Mouse (Mus musculus) MEL (cell line): ENCODE measurements at regions not wholly inside any gene's neighbourhood (a gene's known extent, or its start where the extent isn't known, plus 50 kb on each side); places are given as distances from the start of the nearest gene placed in this dataset.

Source experiments
- DNase-seq: peaks from one replicate; pipeline ENCODE4 v3.0.0; 2011; ENCODE audit warnings: low read depth, low spot score
- H3K27ac ChIP-seq: 2 replicates; pipeline ENCODE4 v1.5.1; 2012; ENCODE audit warnings: low read depth, mild to moderate bottlenecking, control low read depth, low read length, moderate library complexity; ENCODE audit not compliant: control insufficient read depth
- H3K27me3 ChIP-seq, 2 experiments: fragments of 150-350 bp in 1 of 2; sonication (generic) in 1 of 2; 2 replicates each; pipeline ENCODE4 v1.6.1; 2012; ENCODE audit warnings: low read length in 2 of 2, mild to moderate bottlenecking in 2 of 2, improper control_type of control experiment in 1 of 2, moderate library complexity in 1 of 2; ENCODE audit not compliant: insufficient read depth in 2 of 2, control insufficient read depth in 1 of 2
- H3K36me3 ChIP-seq, 2 experiments: 2 replicates each; pipeline ENCODE4 v1.6.1; 2012 to 2014; ENCODE audit warnings: low read length in 2 of 2, improper control_type of control experiment in 1 of 2, inconsistent platforms in 1 of 2, mild to moderate bottlenecking in 1 of 2; ENCODE audit not compliant: insufficient read depth in 2 of 2, control insufficient read depth in 1 of 2
- H3K4me1 ChIP-seq, 2 experiments: fragments of 150-350 bp in 1 of 2; sonication (generic) in 1 of 2; 2 replicates each; pipeline ENCODE4 v1.6.1; 2012; ENCODE audit warnings: low read length in 2 of 2, improper control_type of control experiment in 1 of 2, mild to moderate bottlenecking in 1 of 2; ENCODE audit not compliant: insufficient read depth in 2 of 2, control insufficient read depth in 1 of 2
- H3K4me3 ChIP-seq, 2 experiments: fragments of 150-350 bp in 1 of 2; sonication (generic) in 1 of 2; 2 replicates each; pipeline ENCODE4 v1.5.1; 2012; ENCODE audit warnings: low read depth in 2 of 2, low read length in 2 of 2, mild to moderate bottlenecking in 2 of 2, moderate library complexity in 2 of 2, control low read depth in 1 of 2, improper control_type of control experiment in 1 of 2; ENCODE audit not compliant: control insufficient read depth in 1 of 2, insufficient read depth in 1 of 2
- H3K79me2 ChIP-seq: 2 replicates; pipeline ENCODE4 v1.6.1; 2012; ENCODE audit warnings: mild to moderate bottlenecking, low read length, moderate library complexity; ENCODE audit not compliant: control insufficient read depth, poor library complexity, insufficient read depth
- H3K9ac ChIP-seq: 2 replicates; pipeline ENCODE4 v1.6.1; 2012; ENCODE audit warnings: low read depth, mild to moderate bottlenecking, control low read depth, low read length, moderate library complexity; ENCODE audit not compliant: control insufficient read depth, poor library complexity, severe bottlenecking
- H3K9me3 ChIP-seq: fragments of 150-350 bp; sonication (generic); replicated peaks from 2 replicates; pipeline ENCODE4 v1.6.1; 2012; ENCODE audit warnings: mild to moderate bottlenecking, low read length, improper control_type of control experiment, moderate library complexity; ENCODE audit not compliant: insufficient read depth
- BHLHE40 ChIP-seq: IDR thresholded peaks from 2 replicates; pipeline ENCODE4 v1.6.1; 2012; ENCODE audit warnings: low read depth, mild to moderate bottlenecking, inconsistent platforms, low read length, improper control_type of control experiment, borderline replicate concordance
- CTCF ChIP-seq, 3 experiments: IDR thresholded peaks in 2 of 3; conservative IDR thresholded peaks in 1 of 3; 2 replicates each; pipeline ENCODE4 v1.5.1; 2011 to 2012; ENCODE audit warnings: low read length in 3 of 3, low read depth in 2 of 3, mild to moderate bottlenecking in 2 of 3, improper control_type of control experiment in 1 of 3, inconsistent platforms in 1 of 3, mixed read lengths in 1 of 3, moderate library complexity in 1 of 3; ENCODE audit not compliant: control insufficient read depth in 1 of 3, insufficient read depth in 1 of 3, poor library complexity in 1 of 3, severe bottlenecking in 1 of 3
- E2F4 ChIP-seq: IDR thresholded peaks from 2 replicates; pipeline ENCODE4 v1.6.1; 2011; ENCODE audit warnings: low read depth, low read length, improper control_type of control experiment, borderline replicate concordance
- ELF1 ChIP-seq: IDR thresholded peaks from 2 replicates; pipeline ENCODE4 v1.6.1; 2014; ENCODE audit warnings: low read depth, mild to moderate bottlenecking, inconsistent platforms, low read length, improper control_type of control experiment, moderate library complexity
- ETS1 ChIP-seq: IDR thresholded peaks from 2 replicates; pipeline ENCODE4 v1.6.1; 2012; ENCODE audit warnings: low read depth, mild to moderate bottlenecking, inconsistent platforms, low read length, improper control_type of control experiment, moderate library complexity
- HCFC1 ChIP-seq: IDR thresholded peaks from 2 replicates; pipeline ENCODE4 v1.6.1; 2012; ENCODE audit warnings: low read depth, mild to moderate bottlenecking, inconsistent platforms, low read length, improper control_type of control experiment, moderate library complexity
- JUND ChIP-seq: IDR thresholded peaks from 2 replicates; pipeline ENCODE4 v1.6.1; 2011; ENCODE audit warnings: low read depth, mild to moderate bottlenecking, improper control_type of control experiment, low read length
- KAT2A ChIP-seq: conservative IDR thresholded peaks from 2 replicates; pipeline ENCODE4 v1.6.1; 2012; ENCODE audit warnings: low read depth, low read length, improper control_type of control experiment, inconsistent platforms
- MAFK ChIP-seq: IDR thresholded peaks from 2 replicates; pipeline ENCODE4 v1.6.1; 2011; ENCODE audit warnings: low read depth, mild to moderate bottlenecking, low read length, improper control_type of control experiment, borderline replicate concordance
- MAZ ChIP-seq: IDR thresholded peaks from 2 replicates; pipeline ENCODE4 v1.6.1; 2012; ENCODE audit warnings: low read depth, mild to moderate bottlenecking, inconsistent platforms, low read length, improper control_type of control experiment
- MYB ChIP-seq: IDR thresholded peaks from 2 replicates; pipeline ENCODE4 v1.6.1; 2011; ENCODE audit warnings: mild to moderate bottlenecking, low read depth, low read length, improper control_type of control experiment
- MYC ChIP-seq: IDR thresholded peaks from 2 replicates; pipeline ENCODE4 v1.6.1; 2011; ENCODE audit warnings: low read depth, mild to moderate bottlenecking, low read length, improper control_type of control experiment, moderate library complexity
- NRF1 ChIP-seq: IDR thresholded peaks from 2 replicates; pipeline ENCODE4 v1.6.1; 2014; ENCODE audit warnings: low read depth, mild to moderate bottlenecking, inconsistent platforms, low read length, improper control_type of control experiment, moderate library complexity; ENCODE audit not compliant: poor library complexity, insufficient read depth, severe bottlenecking
- POLR2AphosphoS5 ChIP-seq: IDR thresholded peaks from 2 replicates; pipeline ENCODE4 v1.6.1; 2012; ENCODE audit warnings: low read depth, borderline replicate concordance, mild to moderate bottlenecking, inconsistent platforms, low read length, moderate library complexity, mixed read lengths
- RAD21 ChIP-seq: IDR thresholded peaks from 2 replicates; pipeline ENCODE4 v1.6.1; 2011; ENCODE audit warnings: mild to moderate bottlenecking, low read depth, low read length, improper control_type of control experiment
- SIN3A ChIP-seq: IDR thresholded peaks from 2 replicates; pipeline ENCODE4 v1.6.1; 2012; ENCODE audit warnings: low read length, improper control_type of control experiment, inconsistent platforms
- TAL1 ChIP-seq: IDR thresholded peaks from 2 replicates; pipeline ENCODE4 v1.6.1; 2012; ENCODE audit warnings: mild to moderate bottlenecking, inconsistent platforms, low read length, moderate library complexity, mixed read lengths
- TCF12 ChIP-seq: IDR thresholded peaks from 2 replicates; pipeline ENCODE4 v1.6.1; 2014; ENCODE audit warnings: low read depth, mild to moderate bottlenecking, inconsistent platforms, low read length, improper control_type of control experiment, moderate library complexity
- ZKSCAN1 ChIP-seq: IDR thresholded peaks from 2 replicates; pipeline ENCODE4 v1.6.1; 2012; ENCODE audit warnings: low read depth, mild to moderate bottlenecking, inconsistent platforms, low read length, improper control_type of control experiment, moderate library complexity
- ZNF384 ChIP-seq: IDR thresholded peaks from 2 replicates; pipeline ENCODE4 v1.6.1; 2012; ENCODE audit warnings: low read depth, mild to moderate bottlenecking, inconsistent platforms, low read length, improper control_type of control experiment

- no peak overlapping the region for H3K4me3 ChIP-seq
- H3K9me3 ChIP-seq: no peaks in the 10 kb centered on the region
- TF ChIP-seq E2F4 (no peak), MYB (no peak), MAFK (no peak), MAZ (no peak)
- H3K27ac ChIP-seq: no peak overlapping the region
- H3K79me2 ChIP-seq: no peaks in the 10 kb centered on the region
- no peak overlapping the region for H3K9ac ChIP-seq
- H3K27me3 ChIP-seq: no peaks in the 10 kb centered on the region
- no peaks in the 10 kb centered on the region for H3K36me3 ChIP-seq
- H3K4me1 ChIP-seq: no peaks in the 10 kb centered on the region
- no peak for DNase-seq
These were observed 319.7 kb upstream of the Pik3r1 start for GRCm38 (mm10) chr13:102087766-102088165.

DNA sequence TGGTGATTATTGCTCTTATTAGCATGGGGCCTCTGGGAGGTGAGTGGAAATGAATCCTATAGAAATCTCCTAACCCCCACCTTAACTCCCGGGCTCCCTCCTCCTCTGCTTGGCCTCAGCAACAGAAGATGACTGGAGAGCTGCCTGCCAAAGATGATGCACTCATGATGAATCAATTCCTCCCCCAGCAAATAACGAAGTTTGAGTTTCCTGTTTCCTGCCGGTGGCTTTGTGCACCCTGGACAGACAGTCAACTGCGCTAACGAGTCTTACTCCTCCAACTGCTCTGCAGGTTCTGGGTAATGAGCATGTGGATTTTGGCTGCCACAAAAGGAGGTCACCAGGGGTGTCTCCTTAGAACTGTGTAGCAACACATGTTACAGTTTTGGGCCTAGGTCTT lies 321.5 kb upstream of the Pik3r1 start:
- no peaks in the 10 kb centered on the region for H3K9me3 ChIP-seq
- no peak overlapping the region for H3K9ac ChIP-seq
- no peak overlapping the region for H3K4me3 ChIP-seq
- DNase-seq: no peak
- H3K36me3 ChIP-seq: no peaks in the 10 kb centered on the region
- no peaks in the 10 kb centered on the region for H3K4me1 ChIP-seq
- no peaks in the 10 kb centered on the region for H3K79me2 ChIP-seq
- no peaks in the 10 kb centered on the region for H3K27me3 ChIP-seq
- no peak overlapping the region for H3K27ac ChIP-seq
- TF ChIP-seq BHLHE40: no peak
- TF ChIP-seq RAD21: no peak
- TF ChIP-seq KAT2A: no peak
- no peak for TF ChIP-seq NRF1
- TF ChIP-seq CTCF (IDR thresholded peaks at IDR 0.05 in 2 of 3, conservative IDR thresholded peaks at IDR 0.05 in 1 of 3; ENCODE audit: control insufficient read depth in 1 of 3, insufficient read depth in 1 of 3, low read depth in 2 of 3, low read length in 3 of 3, poor library complexity in 1 of 3, severe bottlenecking in 1 of 3): no peak
- TF ChIP-seq ZNF384: no peak
- TF ChIP-seq ELF1: no peak
- no peak for TF ChIP-seq ETS1
- TF ChIP-seq ZKSCAN1: no peak
- TF ChIP-seq TAL1: no peak
- no peak for TF ChIP-seq JUND
- no peak for TF ChIP-seq HCFC1
- no peak for TF ChIP-seq SIN3A
- TF ChIP-seq TCF12: no peak
- TF ChIP-seq POLR2AphosphoS5: no peak
- TF ChIP-seq MYC: no peak
- TF ChIP-seq, all 39 proteins: peak for 0
